In genomic region chr1:189778343-189778742, GRCm38 (mm10) we compare ENCODE assay signal across 13 mouse cellular contexts. TPM values are rescaled to one million over a fixed set of nuclear protein-coding genes. Genes with fewer than 3 reads are reported as not detected.
DNase-seq lines count a peak whose midpoint lies in the region; ATAC-seq and TF ChIP-seq lines count a peak whose summit lies in the region.
"Had no signal": no experiment of that assay in that cellular context is flagged by ENCODE, and none has a peak within 500 bp of the region (broad histone marks: within the 10 kb centered on the region; RNA-seq: fewer than 3 reads in every experiment).

No protein-coding gene starts in this region.

- no peak for DNase-seq in heart, postnatal 14 days
- DNase-seq in lung, embryonic 14.5 days = peak; percentile 63
- DNase-seq in lung, postnatal 10 days = no peak
- DNase-seq in stomach, postnatal 0 days (ENCODE audit: low spot score) = no peak
- DNase-seq in thymus, postnatal 0 days (ENCODE audit: low spot score) = no peak
- DNase-seq in right cerebral cortex, postnatal 36 days (ENCODE audit: low spot score in 2 of 2) = no peak
- DNase-seq: adrenal gland, postnatal 25 days; cerebellum, adult 11-12 months; forebrain, postnatal 0 days; midbrain, embryonic 14.5 days had no signal

- H3K4me3 ChIP-seq in heart, embryonic 12.5 days = no peak overlapping the region
- no peak overlapping the region for H3K4me3 ChIP-seq in lung, embryonic 14.5 days (ENCODE audit: low read depth, low read length)
- no peak overlapping the region for H3K4me3 ChIP-seq in intestine, embryonic 16.5 days (ENCODE audit: low read length)
- H3K4me3 ChIP-seq in stomach, postnatal 0 days (ENCODE audit: low read depth, low read length) = no peak overlapping the region
- H3K4me3 ChIP-seq: neural tube, embryonic 13.5 days had no signal

- H3K27me3 ChIP-seq in heart, embryonic 12.5 days (replicated peaks) = no peaks in the 10 kb centered on the region
- no peaks in the 10 kb centered on the region for H3K27me3 ChIP-seq in lung, embryonic 14.5 days (ENCODE audit: insufficient read depth, low read length)
- no peaks in the 10 kb centered on the region for H3K27me3 ChIP-seq in intestine, embryonic 16.5 days (replicated peaks; ENCODE audit: control insufficient read depth, insufficient read depth, low read length)
- no peaks in the 10 kb centered on the region for H3K27me3 ChIP-seq in stomach, postnatal 0 days (ENCODE audit: control insufficient read depth, insufficient read depth, low read length)
- H3K27me3 ChIP-seq: neural tube, embryonic 13.5 days had no signal

- no peaks in the 10 kb centered on the region for H3K9me3 ChIP-seq in heart, embryonic 12.5 days (replicated peaks)
- no peaks in the 10 kb centered on the region for H3K9me3 ChIP-seq in lung, embryonic 14.5 days (ENCODE audit: low read depth, low read length)
- no peaks in the 10 kb centered on the region for H3K9me3 ChIP-seq in intestine, embryonic 16.5 days (ENCODE audit: control insufficient read depth, low read length)
- no peaks in the 10 kb centered on the region for H3K9me3 ChIP-seq in stomach, postnatal 0 days (ENCODE audit: control insufficient read depth, low read length)
- H3K9me3 ChIP-seq: neural tube, embryonic 13.5 days had no signal

- H3K36me3 ChIP-seq in heart, embryonic 12.5 days = no peaks in the 10 kb centered on the region
- no peaks in the 10 kb centered on the region for H3K36me3 ChIP-seq in lung, embryonic 14.5 days (ENCODE audit: insufficient read depth)
- no peaks in the 10 kb centered on the region for H3K36me3 ChIP-seq in intestine, embryonic 16.5 days (ENCODE audit: control insufficient read depth, insufficient read depth, low read length)
- no peaks in the 10 kb centered on the region for H3K36me3 ChIP-seq in stomach, postnatal 0 days (ENCODE audit: control insufficient read depth, insufficient read depth, low read length)
- H3K36me3 ChIP-seq: neural tube, embryonic 13.5 days had no signal

- H3K4me2 ChIP-seq in heart, embryonic 12.5 days = no peak overlapping the region
- no peak overlapping the region for H3K4me2 ChIP-seq in lung, embryonic 14.5 days
- H3K4me2 ChIP-seq in intestine, embryonic 16.5 days (ENCODE audit: low read depth, low read length) = no peak overlapping the region
- H3K4me2 ChIP-seq in stomach, postnatal 0 days (replicated peaks; ENCODE audit: low read depth) = no peak overlapping the region
- H3K4me2 ChIP-seq: neural tube, embryonic 13.5 days had no signal

- TF ChIP-seq EP300 in stomach, postnatal 0 days (optimal IDR thresholded peaks at IDR 0.05) = no peak

- TF ChIP-seq CTCF in lung, embryonic 14.5 days (IDR thresholded peaks at IDR 0.05; ENCODE audit: low read depth) = no peak
- TF ChIP-seq CTCF in stomach, postnatal 0 days (IDR thresholded peaks at IDR 0.05; ENCODE audit: low read depth) = no peak

- H3K4me1 ChIP-seq in heart, embryonic 12.5 days (replicated peaks) = peaks cover 85% of the 10 kb centered on the region
- H3K4me1 ChIP-seq in lung, embryonic 14.5 days (ENCODE audit: insufficient read depth) = peaks cover 39% of the 10 kb centered on the region
- H3K4me1 ChIP-seq in intestine, embryonic 16.5 days (ENCODE audit: control insufficient read depth, insufficient read depth, low read length) = peaks cover 27% of the 10 kb centered on the region
- peaks cover 5% of the 10 kb centered on the region; the same call in 1 of the 2 replicates for H3K4me1 ChIP-seq in stomach, postnatal 0 days (replicated peaks; ENCODE audit: control insufficient read depth, insufficient read depth)

- intact Hi-C loops in heart, postnatal 14 days (cut with DNase I) = no loop called here

- H3K27ac ChIP-seq in heart, embryonic 12.5 days (ENCODE audit: poor library complexity, severe bottlenecking) = peak overlapping the region; percentile 28; the same call in 1 of the 2 replicates
- no peak overlapping the region for H3K27ac ChIP-seq in lung, embryonic 14.5 days (ENCODE audit: low read depth)
- peak overlapping the region; percentile 1; the same call in 1 of the 2 replicates for H3K27ac ChIP-seq in intestine, embryonic 16.5 days (ENCODE audit: low read length)
- H3K27ac ChIP-seq in stomach, postnatal 0 days (replicated peaks) = no peak overlapping the region
- H3K27ac ChIP-seq: neural tube, embryonic 13.5 days had no signal

- ATAC-seq in heart, embryonic 12.5 days (ENCODE audit: insufficient number of reproducible peaks, low FRiP score) = no peak
- peak; percentile 41; the same call in 1 of the 2 replicates for ATAC-seq in lung, embryonic 14.5 days (ENCODE audit: insufficient read depth)
- peak; percentile 58 for ATAC-seq in intestine, embryonic 16.5 days
- peak; percentile 43 for ATAC-seq in stomach, postnatal 0 days (ENCODE audit: low FRiP score, low TSS enrichment)
- ATAC-seq: forebrain, postnatal 0 days had no signal

- no peak overlapping the region for H3K9ac ChIP-seq in heart, embryonic 12.5 days
- no peak overlapping the region for H3K9ac ChIP-seq in lung, embryonic 14.5 days
- no peak overlapping the region for H3K9ac ChIP-seq in intestine, embryonic 16.5 days (ENCODE audit: low read depth, low read length)
- H3K9ac ChIP-seq in stomach, postnatal 0 days (ENCODE audit: low read length) = no peak overlapping the region
- H3K9ac ChIP-seq: forebrain, postnatal 0 days; neural tube, embryonic 13.5 days had no signal

- 24% methylated on average over 5 of the region's 5 CpGs for WGBS in heart, embryonic 12.5 days
- WGBS in lung, embryonic 14.5 days = 31% methylated on average over 5 of the region's 5 CpGs
- 27% methylated on average over 5 of the region's 5 CpGs for WGBS in intestine, embryonic 16.5 days
- 34% methylated on average over 5 of the region's 5 CpGs for WGBS in stomach, postnatal 0 days

RNA-seq across cellular contexts. Expression of gene Ptpn14, which starts 50.3 kb away (rescaled TPM):
- 11.6 and 14.0 TPM in 2 replicates for polyA plus RNA-seq in heart, embryonic 12.5 days (2016; fragmentation: Nextera tagmentation; extraction: Ambion mirVana)
- total RNA-seq in heart, postnatal 14 days (2021) = 10 to 100 TPM; 32.1 to 33.1 TPM
- polyA plus RNA-seq in lung, embryonic 14.5 days (2014; fragmentation: Nextera tagmentation; extraction: Ambion mirVana) = 10.3 and 11.6 TPM in 2 replicates
- polyA plus RNA-seq in intestine, embryonic 16.5 days (2015; fragmentation: Nextera tagmentation; extraction: Ambion mirVana) = 4.0 and 4.2 TPM in 2 replicates
- 4.5 and 5.3 TPM in 2 replicates for polyA plus RNA-seq in stomach, postnatal 0 days (2015; fragmentation: Nextera tagmentation; extraction: Ambion mirVana)
- polyA plus RNA-seq in thymus, postnatal 0 days (2015; fragmentation: Nextera tagmentation; extraction: Ambion mirVana) = 11.8 and 12.3 TPM in 2 replicates

Comparison
In these comparisons a context has a peak if more than half of its experiments do, and no peak if none do; other contexts are left out.
1. H3K27ac ChIP-seq: peak in heart, embryonic 12.5 days (single experiment) and intestine, embryonic 16.5 days (single experiment); none in lung, embryonic 14.5 days (single experiment) and stomach, postnatal 0 days (single experiment).